In the genomic region with DNA sequence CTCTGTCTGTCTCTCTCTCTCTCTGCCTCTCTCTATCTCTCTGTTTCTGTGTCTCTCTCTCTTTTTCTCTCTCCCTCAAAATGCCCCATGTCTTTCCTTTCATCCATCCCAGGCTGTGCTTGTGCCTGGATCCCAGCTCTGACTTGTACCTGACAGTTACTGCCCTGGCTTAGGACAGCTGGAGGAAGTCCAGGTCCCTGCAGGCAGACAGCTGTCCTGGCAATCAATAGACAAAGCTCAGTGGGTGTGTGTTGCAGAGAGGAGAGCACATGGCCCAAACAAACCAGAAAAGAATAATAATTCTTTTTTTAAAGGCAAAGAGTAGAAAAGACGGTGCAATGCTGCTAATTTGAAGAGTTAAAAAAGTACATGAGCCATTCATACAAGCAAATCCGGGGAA, we compare ENCODE assay signal across 21 mouse cellular contexts.
DNase-seq lines count a peak whose midpoint lies in the region; ATAC-seq and TF ChIP-seq lines count a peak whose summit lies in the region.
"Had no signal": no experiment of that assay in that cellular context is flagged by ENCODE, and none has a peak within 500 bp of the region (broad histone marks: within the 10 kb centered on the region; RNA-seq: fewer than 3 reads in every experiment).

No protein-coding gene starts in this region.

- 0 out of 2 replicates have a peak overlapping the region, but pooled peaks have one; percentile 15 for H3K27ac ChIP-seq in heart, embryonic 11.5 days (ENCODE audit: low read depth, low read length)
- peak overlapping the region; percentile 62; the same call in 1 of the 2 replicates for H3K27ac ChIP-seq in stomach, embryonic 15.5 days
- no peak overlapping the region for H3K27ac ChIP-seq in stomach, postnatal 0 days (replicated peaks)
- H3K27ac ChIP-seq in midbrain, embryonic 10.5 days (replicated peaks) = no peak overlapping the region
- no peak overlapping the region for H3K27ac ChIP-seq in hindbrain, embryonic 13.5 days
- H3K27ac ChIP-seq: gastrocnemius, adult 2 months; hindbrain, embryonic 14.5 days; liver, embryonic 14.5 days; midbrain, embryonic 12.5 days had no signal

- H3K9me3 ChIP-seq in heart, embryonic 11.5 days (replicated peaks; ENCODE audit: control insufficient read depth, low read length) = no peaks in the 10 kb centered on the region
- no peaks in the 10 kb centered on the region for H3K9me3 ChIP-seq in stomach, embryonic 15.5 days
- H3K9me3 ChIP-seq in stomach, postnatal 0 days (ENCODE audit: control insufficient read depth, low read length) = no peaks in the 10 kb centered on the region
- H3K9me3 ChIP-seq in midbrain, embryonic 10.5 days (replicated peaks) = peaks cover 5% of the 10 kb centered on the region; the same call in 1 of the 2 replicates
- 0 out of 2 replicates have a peak, but pooled peaks cover 3% of the 10 kb centered on the region for H3K9me3 ChIP-seq in hindbrain, embryonic 13.5 days
- H3K9me3 ChIP-seq: midbrain, embryonic 12.5 days had no signal

- no peaks in the 10 kb centered on the region for H3K36me3 ChIP-seq in heart, embryonic 11.5 days (ENCODE audit: control insufficient read depth, insufficient read depth, low read length)
- no peaks in the 10 kb centered on the region for H3K36me3 ChIP-seq in stomach, embryonic 15.5 days
- no peaks in the 10 kb centered on the region for H3K36me3 ChIP-seq in stomach, postnatal 0 days (ENCODE audit: control insufficient read depth, insufficient read depth, low read length)
- no peaks in the 10 kb centered on the region for H3K36me3 ChIP-seq in midbrain, embryonic 10.5 days
- no peaks in the 10 kb centered on the region for H3K36me3 ChIP-seq in hindbrain, embryonic 13.5 days
- H3K36me3 ChIP-seq: heart, embryonic 12.5 days; midbrain, embryonic 12.5 days had no signal

- TF ChIP-seq CTCF in stomach, postnatal 0 days (IDR thresholded peaks at IDR 0.05; ENCODE audit: low read depth) = no peak

- no peak overlapping the region for H3K9ac ChIP-seq in heart, embryonic 11.5 days (ENCODE audit: low read depth, low read length)
- H3K9ac ChIP-seq in stomach, embryonic 15.5 days = no peak overlapping the region
- no peak overlapping the region for H3K9ac ChIP-seq in stomach, postnatal 0 days (ENCODE audit: low read length)
- H3K9ac ChIP-seq in hindbrain, embryonic 13.5 days = no peak overlapping the region
- H3K9ac ChIP-seq: forebrain, postnatal 0 days; heart, embryonic 12.5 days; hindbrain, embryonic 14.5 days; liver, embryonic 14.5 days; midbrain, embryonic 12.5 days had no signal

- H3K4me1 ChIP-seq in heart, embryonic 11.5 days (ENCODE audit: control insufficient read depth, insufficient read depth, low read length) = no peaks in the 10 kb centered on the region
- peaks cover 22% of the 10 kb centered on the region; the same call in 1 of the 2 replicates for H3K4me1 ChIP-seq in stomach, embryonic 15.5 days
- H3K4me1 ChIP-seq in stomach, postnatal 0 days (replicated peaks; ENCODE audit: control insufficient read depth, insufficient read depth) = 0 out of 2 replicates have a peak, but pooled peaks cover 2% of the 10 kb centered on the region
- peaks cover 35% of the 10 kb centered on the region for H3K4me1 ChIP-seq in midbrain, embryonic 10.5 days
- peaks cover 39% of the 10 kb centered on the region for H3K4me1 ChIP-seq in hindbrain, embryonic 13.5 days (replicated peaks)

- DNase-seq in heart, adult 18-20 months = no peak
- no peak for DNase-seq in stomach, postnatal 0 days (ENCODE audit: low spot score)
- DNase-seq in cerebellum, postnatal 36 days = peak; percentile 27 to 34
- no peak for DNase-seq in midbrain, embryonic 10.5 days (ENCODE audit: low spot score)
- DNase-seq: adrenal gland, postnatal 10 days; forebrain, postnatal 0 days; gastrocnemius, adult 2 months; kidney, adult 18-20 months; kidney, postnatal 14 days; lung, postnatal 4 days; retina, postnatal 1 day; spleen, adult 18-20 months; thymus, postnatal 36 days had no signal

- ATAC-seq in heart, embryonic 11.5 days (replicated peaks; ENCODE audit: insufficient number of reproducible peaks, low FRiP score, low TSS enrichment) = no peak
- no peak for ATAC-seq in stomach, embryonic 15.5 days (ENCODE audit: insufficient read depth, low FRiP score, low read depth)
- no peak for ATAC-seq in stomach, postnatal 0 days (ENCODE audit: low FRiP score, low TSS enrichment)
- ATAC-seq in hindbrain, embryonic 13.5 days (ENCODE audit: low FRiP score) = no peak
- ATAC-seq: CD4-positive, CD25-positive, alpha-beta regulatory T cell, adult 4 months; forebrain, postnatal 0 days had no signal

- no peak overlapping the region for H3K4me3 ChIP-seq in heart, embryonic 11.5 days (ENCODE audit: low read depth, low read length)
- no peak overlapping the region for H3K4me3 ChIP-seq in stomach, embryonic 15.5 days (replicated peaks)
- no peak overlapping the region for H3K4me3 ChIP-seq in stomach, postnatal 0 days (ENCODE audit: low read depth, low read length)
- no peak overlapping the region for H3K4me3 ChIP-seq in midbrain, embryonic 10.5 days
- no peak overlapping the region for H3K4me3 ChIP-seq in hindbrain, embryonic 13.5 days
- H3K4me3 ChIP-seq: gastrocnemius, adult 2 months; heart, embryonic 12.5 days; midbrain, embryonic 12.5 days had no signal

- 77% methylated on average over 2 of the region's 2 CpGs for WGBS in heart, embryonic 11.5 days (ENCODE audit: insufficient replicate concordance)
- WGBS in stomach, embryonic 15.5 days = 40% methylated on average over 2 of the region's 2 CpGs
- WGBS in stomach, postnatal 0 days = 46% methylated on average over 2 of the region's 2 CpGs
- 84% methylated on average over 2 of the region's 2 CpGs for WGBS in midbrain, embryonic 10.5 days
- WGBS in hindbrain, embryonic 13.5 days = 55% methylated on average over 2 of the region's 2 CpGs

- no peaks in the 10 kb centered on the region for H3K27me3 ChIP-seq in heart, embryonic 11.5 days (ENCODE audit: control insufficient read depth, insufficient read depth, low read length)
- H3K27me3 ChIP-seq in stomach, embryonic 15.5 days (replicated peaks) = no peaks in the 10 kb centered on the region
- no peaks in the 10 kb centered on the region for H3K27me3 ChIP-seq in stomach, postnatal 0 days (ENCODE audit: control insufficient read depth, insufficient read depth, low read length)
- H3K27me3 ChIP-seq in midbrain, embryonic 10.5 days (ENCODE audit: low read depth, poor library complexity, severe bottlenecking) = peaks cover 40% of the 10 kb centered on the region
- H3K27me3 ChIP-seq in hindbrain, embryonic 13.5 days = peaks cover 8% of the 10 kb centered on the region; the same call in 1 of the 2 replicates
- H3K27me3 ChIP-seq: heart, embryonic 12.5 days had no signal

- no peak for TF ChIP-seq EP300 in stomach, postnatal 0 days (optimal IDR thresholded peaks at IDR 0.05)

- no peak overlapping the region for H3K4me2 ChIP-seq in heart, embryonic 11.5 days
- no peak overlapping the region for H3K4me2 ChIP-seq in stomach, embryonic 15.5 days
- H3K4me2 ChIP-seq in stomach, postnatal 0 days (replicated peaks; ENCODE audit: low read depth) = no peak overlapping the region
- no peak overlapping the region for H3K4me2 ChIP-seq in hindbrain, embryonic 13.5 days
- H3K4me2 ChIP-seq: heart, embryonic 12.5 days; hindbrain, embryonic 14.5 days; midbrain, embryonic 12.5 days had no signal

Comparison
In these comparisons a context has a peak if more than half of its experiments do, and no peak if none do; other contexts are left out.
1. H3K27ac ChIP-seq: peak in heart, embryonic 11.5 days (single experiment) and stomach, embryonic 15.5 days (single experiment); none in stomach, postnatal 0 days (single experiment), midbrain, embryonic 10.5 days (single experiment) and hindbrain, embryonic 13.5 days (single experiment).
2. DNase-seq: peak in cerebellum, postnatal 36 days (2 of 2); none in heart, adult 18-20 months (0 of 2), stomach, postnatal 0 days (single experiment) and midbrain, embryonic 10.5 days (single experiment).